Mouse (Mus musculus) telencephalon, adult 2 months (tissue): ENCODE results near the gene Ndc80.
"Not testable (repeated sequence)": the region's sequence is repeated elsewhere in the genome, so short reads cannot be mapped to it uniquely, and the experiment has no call there.

Source experiments
- DNase-seq: peaks from one replicate; pipeline ENCODE4 v3.0.0-alpha.2; 2011; ENCODE audit warnings: low read depth, low spot score

Gene Ndc80

GRCm38 (mm10) chr17:71479381-71479901 is 47.2 kb downstream of the Ndc80 start:
- DNase-seq, result no peak

GRCm38 (mm10) chr17:71477481-71477880 is 49.2 kb downstream of the Ndc80 start:
- no peak for DNase-seq

- DNase-seq, result no peak
Observed at GRCm38 (mm10) chr17:71476346-71477020, 50.2 kb downstream of the Ndc80 start.

- DNase-seq, result peak; percentile 35
Observed at GRCm38 (mm10) chr17:71475705-71476089, 51.0 kb downstream of the Ndc80 start.

GRCm38 (mm10) chr17:71474762-71475704 is 51.6 kb downstream of the Ndc80 start, which contains the start of gene Smchd1:
Smchd1 (minus strand) TSS chr17:71475343.
- DNase-seq, result peak; percentile 86

- DNase-seq, result no peak
Observed at GRCm38 (mm10) chr17:71474128-71474527, 52.5 kb downstream of the Ndc80 start.

- DNase-seq, result no peak
Observed at GRCm38 (mm10) chr17:71471261-71471660, 55.4 kb downstream of the Ndc80 start.

GRCm38 (mm10) chr17:71460312-71460711 is 66.3 kb downstream of the Ndc80 start:
- DNase-seq, result no peak

- no peak for DNase-seq
Observed at GRCm38 (mm10) chr17:71459818-71460217, 66.8 kb downstream of the Ndc80 start, which contains the start of gene Gm4707. Gm4707 (minus strand) TSS chr17:71459918.

- not testable (repeated sequence) for DNase-seq
Observed at GRCm38 (mm10) chr17:71457361-71457760, 69.3 kb downstream of the Ndc80 start.
